Mouse (Mus musculus) bone marrow macrophage, adult 2 months (primary cell): ENCODE results near the gene Dab1. TPM values are rescaled to one million over a fixed set of nuclear protein-coding genes. Genes with fewer than 3 reads are reported as not detected.

ENCODE experiments used
- H3K27ac ChIP-seq: 2 replicates; pipeline ENCODE4 v1.5.1; 2012; ENCODE audit warnings: low read depth, low read length; ENCODE audit not compliant: insufficient read depth
- H3K4me1 ChIP-seq: 2 replicates; pipeline ENCODE4 v1.6.1; 2012; ENCODE audit warnings: low read length; ENCODE audit not compliant: control insufficient read depth, insufficient read depth
- H3K4me3 ChIP-seq: 2 replicates; pipeline ENCODE4 v1.5.1; 2012; ENCODE audit warnings: mild to moderate bottlenecking, low read length, moderate library complexity; ENCODE audit not compliant: insufficient read depth
- CTCF ChIP-seq: IDR thresholded peaks from 2 replicates; pipeline ENCODE4 v1.5.1; 2012; ENCODE audit warnings: low read depth, mild to moderate bottlenecking, low read length, moderate library complexity
- POLR2A ChIP-seq: IDR thresholded peaks from 2 replicates; pipeline ENCODE4 v1.6.1; 2012; ENCODE audit warnings: mild to moderate bottlenecking, low read depth, low read length, borderline replicate concordance
- polyA plus RNA-seq: library from polyadenylated mRNA; stranded (reverse); fragments of >200 nt; gene quantifications from 2 replicates; pipeline ENCODE4 v1.2.4, GENCODE M21; 2012; ENCODE audit not compliant: missing spikeins, insufficient read depth, insufficient read length

The Dab1 gene
- polyA plus RNA-seq, 1 experiment = not detected

GRCm38 (mm10) chr4:104607636-104608035, 988.5 kb downstream of the Dab1 start:
- no peak overlapping the region for H3K27ac ChIP-seq
- H3K4me1 ChIP-seq = no peaks in the 10 kb centered on the region
- H3K4me3 ChIP-seq = no peak overlapping the region
- no peak for TF ChIP-seq POLR2A
- TF ChIP-seq CTCF = no peak

- Histone ChIP-seq H3K27ac (no peak overlapping the region), H3K4me3 (no peak overlapping the region), H3K4me1 (no peaks in the 10 kb centered on the region)
- TF ChIP-seq CTCF = no peak
- TF ChIP-seq POLR2A = no peak
These were observed 1000.3 kb downstream of the Dab1 start for GRCm38 (mm10) chr4:104619452-104619851.

GRCm38 (mm10) chr4:104625316-104625715, 1006.2 kb downstream of the Dab1 start:
- Histone ChIP-seq H3K4me3 (no peak overlapping the region), H3K27ac (no peak overlapping the region), H3K4me1 (no peaks in the 10 kb centered on the region)
- TF ChIP-seq CTCF (no peak), POLR2A (no peak)

- Histone ChIP-seq H3K4me1 (no peaks in the 10 kb centered on the region), H3K27ac (no peak overlapping the region), H3K4me3 (no peak overlapping the region)
- no peak for TF ChIP-seq CTCF
- TF ChIP-seq POLR2A = no peak
These were observed 1009.5 kb downstream of the Dab1 start for GRCm38 (mm10) chr4:104628708-104629107.

GRCm38 (mm10) chr4:104637016-104637415, 1017.9 kb downstream of the Dab1 start:
- Histone ChIP-seq H3K4me1 (no peaks in the 10 kb centered on the region), H3K27ac (no peak overlapping the region), H3K4me3 (no peak overlapping the region)
- TF ChIP-seq CTCF = no peak
- TF ChIP-seq POLR2A = no peak

- Histone ChIP-seq H3K4me3 (no peak overlapping the region), H3K27ac (no peak overlapping the region), H3K4me1 (no peaks in the 10 kb centered on the region)
- TF ChIP-seq CTCF (no peak), POLR2A (no peak)
These were observed 1021.5 kb downstream of the Dab1 start for GRCm38 (mm10) chr4:104640617-104641016.

- TF ChIP-seq POLR2A = no peak
- TF ChIP-seq CTCF = no peak
- H3K27ac ChIP-seq = no peak overlapping the region
- no peak overlapping the region for H3K4me3 ChIP-seq
- no peaks in the 10 kb centered on the region for H3K4me1 ChIP-seq
These were observed 1023.8 kb downstream of the Dab1 start for GRCm38 (mm10) chr4:104642761-104643469.

- no peak overlapping the region for H3K4me3 ChIP-seq
- no peak overlapping the region for H3K27ac ChIP-seq
- H3K4me1 ChIP-seq = no peaks in the 10 kb centered on the region
- TF ChIP-seq POLR2A (no peak), CTCF (no peak)
These were observed 1024.6 kb downstream of the Dab1 start for GRCm38 (mm10) chr4:104643534-104644356.

GRCm38 (mm10) chr4:104644357-104644630, 1025.1 kb downstream of the Dab1 start:
- TF ChIP-seq CTCF (no peak), POLR2A (no peak)
- Histone ChIP-seq H3K4me3 (no peak overlapping the region), H3K27ac (no peak overlapping the region), H3K4me1 (no peaks in the 10 kb centered on the region)

- no peaks in the 10 kb centered on the region for H3K4me1 ChIP-seq
- TF ChIP-seq CTCF (no peak), POLR2A (no peak)
- no peak overlapping the region for H3K4me3 ChIP-seq
- no peak overlapping the region for H3K27ac ChIP-seq
These were observed 1025.7 kb downstream of the Dab1 start for GRCm38 (mm10) chr4:104644862-104645261.

GRCm38 (mm10) chr4:104651761-104652160, 1032.6 kb downstream of the Dab1 start:
- no peak overlapping the region for H3K27ac ChIP-seq
- TF ChIP-seq CTCF (no peak), POLR2A (no peak)
- no peak overlapping the region for H3K4me3 ChIP-seq

More at GRCm38 (mm10) chr4:104651761-104652160, 1032.6 kb downstream of the Dab1 start:
- no peaks in the 10 kb centered on the region for H3K4me1 ChIP-seq
